Mouse (Mus musculus): ENCODE data around the gene Medag. TPM values are rescaled to one million over a fixed set of nuclear protein-coding genes. Genes with fewer than 3 reads are reported as not detected.

The Medag gene
- polyA plus RNA-seq, 1 experiment from 2014 or later, result 0.21 TPM

GRCm38 (mm10) chr5:149417381-149417780 lies 5.8 kb downstream of the Medag start:
- whole genome bisulfite sequencing (ENCODE audit: insufficient replicate concordance), result 86% methylated on average over 4 of the region's 4 CpGs
- H3K27me3 ChIP-seq (ENCODE audit: insufficient read depth, low read length), result peaks cover 4% of the 10 kb centered on the region
- no peaks in the 10 kb centered on the region for H3K9me3 ChIP-seq (ENCODE audit: low read length)
- no peaks in the 10 kb centered on the region for H3K36me3 ChIP-seq (replicated peaks; ENCODE audit: insufficient read depth, low read length)
- no peak overlapping the region for H3K4me3 ChIP-seq (ENCODE audit: low read depth, low read length)
- no peak for TF ChIP-seq EP300 (IDR thresholded peaks at IDR 0.05; ENCODE audit: low read depth)
- peak; percentile 56 for TF ChIP-seq CTCF (IDR thresholded peaks at IDR 0.05; ENCODE audit: low read depth)
- DNase-seq (no peak), ATAC-seq (no peak)
- H3K9ac ChIP-seq (replicated peaks), result no peak overlapping the region
- H3K27ac ChIP-seq (ENCODE audit: low read depth), result no peak overlapping the region
- no peaks in the 10 kb centered on the region for H3K4me1 ChIP-seq (ENCODE audit: insufficient read depth)
- no peak overlapping the region for H3K4me2 ChIP-seq (ENCODE audit: low read depth, low read length)

GRCm38 (mm10) chr5:149426525-149426924 lies 15.0 kb downstream of the Medag start:
- Histone ChIP-seq H3K4me3 (ENCODE audit: low read depth, low read length) (no peak overlapping the region), H3K4me1 (ENCODE audit: insufficient read depth) (peaks cover 7% of the 10 kb centered on the region; the same call in 1 of the 2 replicates), H3K27ac (ENCODE audit: low read depth) (no peak overlapping the region), H3K36me3 (replicated peaks; ENCODE audit: insufficient read depth, low read length) (no peaks in the 10 kb centered on the region), H3K9ac (replicated peaks) (no peak overlapping the region), H3K27me3 (ENCODE audit: insufficient read depth, low read length) (no peaks in the 10 kb centered on the region), H3K4me2 (ENCODE audit: low read depth, low read length) (no peak overlapping the region), H3K9me3 (ENCODE audit: low read length) (no peaks in the 10 kb centered on the region)
- TF ChIP-seq EP300 (IDR thresholded peaks at IDR 0.05; ENCODE audit: low read depth), result no peak
- TF ChIP-seq CTCF (IDR thresholded peaks at IDR 0.05; ENCODE audit: low read depth), result no peak
- 65% methylated on average over 3 of the region's 3 CpGs for WGBS (ENCODE audit: insufficient replicate concordance)
- ATAC-seq, result no peak
- DNase-seq, result no peak

- Histone ChIP-seq H3K4me1 (ENCODE audit: insufficient read depth) (peaks cover 7% of the 10 kb centered on the region; the same call in 1 of the 2 replicates), H3K27me3 (ENCODE audit: insufficient read depth, low read length) (no peaks in the 10 kb centered on the region), H3K27ac (ENCODE audit: low read depth) (peak overlapping the region; percentile 74), H3K9me3 (ENCODE audit: low read length) (no peaks in the 10 kb centered on the region), H3K9ac (replicated peaks) (no peak overlapping the region), H3K36me3 (replicated peaks; ENCODE audit: insufficient read depth, low read length) (no peaks in the 10 kb centered on the region), H3K4me2 (ENCODE audit: low read depth, low read length) (no peak overlapping the region), H3K4me3 (ENCODE audit: low read depth, low read length) (no peak overlapping the region)
- WGBS (ENCODE audit: insufficient replicate concordance), result 79% methylated on average over 8 of the region's 8 CpGs
- ATAC-seq (no peak), DNase-seq (no peak)
- TF ChIP-seq EP300 (IDR thresholded peaks at IDR 0.05; ENCODE audit: low read depth) (no peak), CTCF (IDR thresholded peaks at IDR 0.05; ENCODE audit: low read depth) (no peak)
Measured at GRCm38 (mm10) chr5:149427277-149428060, 15.9 kb downstream of the Medag start.

GRCm38 (mm10) chr5:149428347-149428746 lies 16.8 kb downstream of the Medag start:
- TF ChIP-seq EP300 (IDR thresholded peaks at IDR 0.05; ENCODE audit: low read depth), result peak; percentile 30; the same call in 1 of the 2 replicates
- 0 out of 2 replicates have a peak, but pooled peaks have one; percentile 20 for TF ChIP-seq CTCF (IDR thresholded peaks at IDR 0.05; ENCODE audit: low read depth)
- DNase-seq, result peak; percentile 51
- H3K27ac ChIP-seq (ENCODE audit: low read depth), result peak overlapping the region; percentile 74

GRCm38 (mm10) chr5:149428810-149429255 lies 17.3 kb downstream of the Medag start:
- Histone ChIP-seq H3K4me3 (ENCODE audit: low read depth, low read length) (no peak overlapping the region), H3K4me1 (ENCODE audit: insufficient read depth) (peaks cover 7% of the 10 kb centered on the region; the same call in 1 of the 2 replicates), H3K36me3 (replicated peaks; ENCODE audit: insufficient read depth, low read length) (no peaks in the 10 kb centered on the region), H3K9me3 (ENCODE audit: low read length) (no peaks in the 10 kb centered on the region), H3K27ac (ENCODE audit: low read depth) (peak overlapping the region; percentile 74), H3K4me2 (ENCODE audit: low read depth, low read length) (0 out of 2 replicates have a peak overlapping the region, but pooled peaks have one; percentile 6), H3K9ac (replicated peaks) (no peak overlapping the region), H3K27me3 (ENCODE audit: insufficient read depth, low read length) (no peaks in the 10 kb centered on the region)
- peak; percentile 69 for ATAC-seq
- TF ChIP-seq EP300 (IDR thresholded peaks at IDR 0.05; ENCODE audit: low read depth) (no peak), CTCF (IDR thresholded peaks at IDR 0.05; ENCODE audit: low read depth) (no peak)
- peak; percentile 34 for DNase-seq
- WGBS (ENCODE audit: insufficient replicate concordance), result 27% methylated on average over 2 of the region's 2 CpGs

More at GRCm38 (mm10) chr5:149428347-149428746, 16.8 kb downstream of the Medag start:
- H3K9ac ChIP-seq (replicated peaks), result no peak overlapping the region
- WGBS (ENCODE audit: insufficient replicate concordance), result 12% methylated on average over 6 of the region's 6 CpGs
- H3K27me3 ChIP-seq (ENCODE audit: insufficient read depth, low read length), result no peaks in the 10 kb centered on the region
- H3K4me2 ChIP-seq (ENCODE audit: low read depth, low read length), result 0 out of 2 replicates have a peak overlapping the region, but pooled peaks have one; percentile 32
- no peak overlapping the region for H3K4me3 ChIP-seq (ENCODE audit: low read depth, low read length)
- no peaks in the 10 kb centered on the region for H3K36me3 ChIP-seq (replicated peaks; ENCODE audit: insufficient read depth, low read length)
- no peaks in the 10 kb centered on the region for H3K9me3 ChIP-seq (ENCODE audit: low read length)
- peak; percentile 84 for ATAC-seq
- H3K4me1 ChIP-seq (ENCODE audit: insufficient read depth), result peaks cover 7% of the 10 kb centered on the region; the same call in 1 of the 2 replicates

GRCm38 (mm10) chr5:149429541-149429940 lies 18.0 kb downstream of the Medag start:
- Histone ChIP-seq H3K4me1 (ENCODE audit: insufficient read depth) (peaks cover 7% of the 10 kb centered on the region; the same call in 1 of the 2 replicates), H3K27ac (ENCODE audit: low read depth) (no peak overlapping the region), H3K4me2 (ENCODE audit: low read depth, low read length) (no peak overlapping the region), H3K4me3 (ENCODE audit: low read depth, low read length) (no peak overlapping the region), H3K27me3 (ENCODE audit: insufficient read depth, low read length) (no peaks in the 10 kb centered on the region), H3K9me3 (ENCODE audit: low read length) (no peaks in the 10 kb centered on the region), H3K36me3 (replicated peaks; ENCODE audit: insufficient read depth, low read length) (no peaks in the 10 kb centered on the region), H3K9ac (replicated peaks) (no peak overlapping the region)
- WGBS (ENCODE audit: insufficient replicate concordance), result 61% methylated on average over 4 of the region's 4 CpGs
- TF ChIP-seq EP300 (IDR thresholded peaks at IDR 0.05; ENCODE audit: low read depth) (no peak), CTCF (IDR thresholded peaks at IDR 0.05; ENCODE audit: low read depth) (no peak)
- no peak for ATAC-seq
- no peak for DNase-seq

All from liver, postnatal 0 days (tissue).